In the genomic region with DNA sequence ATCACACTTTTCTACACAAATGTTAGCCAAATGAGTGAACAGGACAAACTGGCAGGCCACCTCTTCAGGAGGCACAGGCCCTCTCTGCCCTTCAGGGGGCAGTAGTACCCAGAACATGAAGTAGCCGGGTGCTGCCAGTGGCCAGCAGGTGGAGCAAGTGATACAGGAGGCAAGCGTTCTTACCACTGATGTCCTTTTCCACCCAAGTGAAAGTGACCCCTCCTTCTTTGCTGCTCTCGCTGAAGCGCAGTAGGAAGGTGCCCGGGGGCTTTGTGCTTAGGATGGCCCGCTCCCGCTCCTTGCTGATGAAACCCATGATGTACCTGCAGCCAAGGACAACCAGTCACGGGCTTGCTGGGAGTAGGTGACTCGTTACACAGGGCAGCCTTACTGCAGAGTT, we compare ENCODE assay signal across 7 mouse cellular contexts. TPM values are rescaled to one million over a fixed set of nuclear protein-coding genes. Genes with fewer than 3 reads are reported as not detected.
DNase-seq lines count a peak whose midpoint lies in the region; ATAC-seq and TF ChIP-seq lines count a peak whose summit lies in the region.

No protein-coding gene starts in this region.

- peaks cover 76% of the 10 kb centered on the region for H3K36me3 ChIP-seq in small intestine, adult 2 months (ENCODE audit: control insufficient read depth, insufficient read depth, low read length)

- 15% methylated on average over 9 of the region's 9 CpGs for WGBS in small intestine, adult 2 months

- intact Hi-C loops in left cerebral cortex, adult 2 months (cut with DNase I), result loop anchor here (1.0 to 2.0 kb wide), 2 partner anchors 66 to 173 kb away; no protein-coding TSS in a partner anchor

- no peaks in the 10 kb centered on the region for H3K27me3 ChIP-seq in small intestine, adult 2 months (ENCODE audit: control insufficient read depth, insufficient read depth, low read length)

- peak; percentile 84 for ATAC-seq in megakaryocyte progenitor cell, adult 5-6 weeks (replicated peaks; ENCODE audit: poor library complexity)

- no peak; the same call in none of the 2 replicates for TF ChIP-seq CTCF in left cerebral cortex, adult 2 months (IDR thresholded peaks at IDR 0.05)
- peak; percentile 100 for TF ChIP-seq CTCF in small intestine, adult 2 months (IDR thresholded peaks at IDR 0.05; ENCODE audit: extremely low read depth, insufficient read length, insufficient replicate concordance, low read depth, low read length)

- DNase-seq in adipocyte (ENCODE audit: low spot score), result peak; percentile 93
- peak; percentile 70 to 90 for DNase-seq in cerebellum, postnatal 4 days (ENCODE audit: low spot score in 2 of 2)
- peak; percentile 94 for DNase-seq in gastrocnemius, adult 18-20 months (ENCODE audit: low spot score)
- DNase-seq in hindlimb bud, embryonic 11.5 days (ENCODE audit: extremely low spot score, low read depth, low spot score), result peak; percentile 74
- peak; percentile 83 to 86 for DNase-seq in left cerebral cortex, adult 2 months (ENCODE audit: extremely low spot score in 1 of 2, low spot score in 2 of 2)

- no peak overlapping the region for H3K27ac ChIP-seq in left cerebral cortex, adult 2 months
- H3K27ac ChIP-seq in small intestine, adult 2 months (ENCODE audit: insufficient read depth, low read depth, low read length), result no peak overlapping the region

- H3K4me1 ChIP-seq in small intestine, adult 2 months (ENCODE audit: control insufficient read depth, insufficient read depth, insufficient read length, low read length), result no peaks in the 10 kb centered on the region

- H3K4me3 ChIP-seq in left cerebral cortex, adult 2 months, result no peak overlapping the region
- no peak overlapping the region for H3K4me3 ChIP-seq in small intestine, adult 2 months (ENCODE audit: low read depth, low read length)

- no peak for TF ChIP-seq POLR2A in small intestine, adult 2 months (IDR thresholded peaks at IDR 0.05; ENCODE audit: low read depth, low read length)

RNA-seq across cellular contexts. Expression of gene Stat5a, which starts 34.3 kb away (rescaled TPM):
- 10 to 100 TPM; 11.3 to 13.3 TPM for total RNA-seq in gastrocnemius, adult 18-20 months (2021)
- total RNA-seq in left cerebral cortex, adult 2 months (2021), result 1 to 10 TPM; 1.7 to 2.0 TPM
- 25.3 and 31.0 TPM in 2 replicates for total RNA-seq in megakaryocyte progenitor cell, adult 5-6 weeks (2015)
- total RNA-seq in megakaryocyte progenitor cell, adult 5-6 weeks (2017), result 31.5 and 32.4 TPM in 2 replicates
- polyA plus RNA-seq in small intestine, adult 2 months (2012; rRNA removed), result 6.9 and 7.4 TPM in 2 replicates

RNA-seq across cellular contexts. Expression of gene Stat5b, which starts 43.0 kb away (rescaled TPM):
- 100 to 1,000 TPM; 125 to 170 TPM for total RNA-seq in gastrocnemius, adult 18-20 months (2021)
- total RNA-seq in left cerebral cortex, adult 2 months (2021), result 10 to 100 TPM; 23.6 to 25.0 TPM
- 31.1 and 32.2 TPM in 2 replicates for total RNA-seq in megakaryocyte progenitor cell, adult 5-6 weeks (2015)
- total RNA-seq in megakaryocyte progenitor cell, adult 5-6 weeks (2017), result 29.4 and 37.2 TPM in 2 replicates
- 9.6 and 10.8 TPM in 2 replicates for polyA plus RNA-seq in small intestine, adult 2 months (2012; rRNA removed)

RNA-seq across cellular contexts. Expression of gene Stat3, which starts 45.9 kb away (rescaled TPM):
- total RNA-seq in gastrocnemius, adult 18-20 months (2021), result 10 to 100 TPM; 38.1 to 48.6 TPM
- total RNA-seq in left cerebral cortex, adult 2 months (2021), result 10 to 100 TPM; 35.7 to 40.9 TPM
- total RNA-seq in megakaryocyte progenitor cell, adult 5-6 weeks (2015), result 38.3 and 38.6 TPM in 2 replicates
- 78.6 and 85.3 TPM in 2 replicates for total RNA-seq in megakaryocyte progenitor cell, adult 5-6 weeks (2017)
- polyA plus RNA-seq in small intestine, adult 2 months (2012; rRNA removed), result 55.2 and 106 TPM in 2 replicates

Comparison
In these comparisons a context has a peak if more than half of its experiments do, and no peak if none do; other contexts are left out.
1. RNA of gene Stat5a, which starts 34.3 kb away (total RNA-seq): 25.3 to 32.4 TPM in megakaryocyte progenitor cell, adult 5-6 weeks and 11.3 to 13.3 TPM in gastrocnemius, adult 18-20 months; 1.7 to 2.0 TPM in left cerebral cortex, adult 2 months; every median in the first group is over 4 times any median in the second.
2. Peak in every context shown above with its lines, with median percentiles within 50 percentile points of each other: DNase-seq.